Mouse (Mus musculus): Measurements from ENCODE around the gene Gemin2. TPM values are rescaled to one million over a fixed set of nuclear protein-coding genes. Genes with fewer than 3 reads are reported as not detected.
A peak's percentile ranks its signal among the peaks of the same experiment; 100 is the strongest.
"Not testable (repeated sequence)": the region's sequence is repeated elsewhere in the genome, so short reads cannot be mapped to it uniquely, and the experiment has no call there.

Gene Gemin2
- 1.8 TPM in 1 of 2 replicates, not detected in the other for polyA plus RNA-seq (2012; ENCODE audit: insufficient read depth, low replicate concordance)

DNA sequence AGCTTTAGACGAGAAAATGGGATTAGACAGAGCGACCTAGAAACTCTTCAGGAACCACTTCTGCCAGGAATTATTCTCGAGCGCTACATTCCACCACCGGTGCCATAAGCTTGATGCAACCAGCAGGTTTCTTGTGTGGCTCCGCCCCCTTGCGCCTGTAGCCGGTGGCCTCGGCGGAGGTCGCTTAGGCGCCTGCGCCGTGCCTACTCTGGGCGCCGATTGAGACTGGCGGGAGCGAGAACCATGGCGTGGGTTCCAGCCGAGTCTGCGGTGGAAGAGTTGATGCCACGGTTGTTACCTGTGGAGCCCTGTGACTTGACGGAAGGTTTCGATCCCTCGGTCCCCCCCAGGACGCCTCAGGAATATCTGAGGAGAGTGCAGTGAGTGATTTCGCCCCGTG lies at the start of gene Gemin2:
TSS of gene Gemin2 (plus strand) at position 160 of the 400 bp plus-strand sequence.
- H3K4me3 ChIP-seq (replicated peaks): peak within 1 kb of the TSS; percentile 100
- peaks cover 32% of the 10 kb centered on the region for H3K4me1 ChIP-seq
- H3K27me3 ChIP-seq (replicated peaks): no peaks in the 10 kb centered on the region
- no peaks in the 10 kb centered on the region for H3K9me3 ChIP-seq
- no peak for TF ChIP-seq GATA1 (IDR thresholded peaks at IDR 0.05; ENCODE audit: borderline replicate concordance, low read length)
- TF ChIP-seq FLI1 (IDR thresholded peaks at IDR 0.05; ENCODE audit: low read length): no peak
- peaks cover 43% of the 10 kb centered on the region for H3K36me3 ChIP-seq (replicated peaks; ENCODE audit: low read length)

DNA sequence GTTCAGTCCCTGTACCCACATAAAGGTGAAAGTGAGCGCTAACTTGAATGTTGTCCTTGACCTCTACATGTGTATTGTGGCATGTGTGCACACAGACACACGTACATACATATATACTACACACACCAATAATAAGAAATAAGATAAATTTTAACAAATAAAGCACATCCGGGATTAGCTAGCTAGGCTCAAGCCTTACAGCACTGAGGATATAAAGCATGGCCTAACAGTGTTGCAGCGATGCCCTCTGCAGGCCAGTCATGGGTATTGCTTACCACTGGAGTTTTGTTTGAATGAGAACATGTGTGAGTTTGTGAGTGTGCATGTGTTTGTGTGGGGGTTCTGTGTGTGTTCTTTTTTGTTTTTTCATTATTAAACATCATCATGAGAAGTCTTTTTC lies 48.6 kb upstream of the Gemin2 start:
- Histone ChIP-seq H3K27me3 (replicated peaks) (no peaks in the 10 kb centered on the region), H3K9me3 (no peaks in the 10 kb centered on the region), H3K36me3 (replicated peaks; ENCODE audit: low read length) (peaks cover 73% of the 10 kb centered on the region), H3K4me1 (peaks cover 53% of the 10 kb centered on the region), H3K4me3 (replicated peaks) (no peak overlapping the region)
- TF ChIP-seq FLI1 (IDR thresholded peaks at IDR 0.05; ENCODE audit: low read length): no peak
- TF ChIP-seq GATA1 (IDR thresholded peaks at IDR 0.05; ENCODE audit: borderline replicate concordance, low read length): no peak

DNA sequence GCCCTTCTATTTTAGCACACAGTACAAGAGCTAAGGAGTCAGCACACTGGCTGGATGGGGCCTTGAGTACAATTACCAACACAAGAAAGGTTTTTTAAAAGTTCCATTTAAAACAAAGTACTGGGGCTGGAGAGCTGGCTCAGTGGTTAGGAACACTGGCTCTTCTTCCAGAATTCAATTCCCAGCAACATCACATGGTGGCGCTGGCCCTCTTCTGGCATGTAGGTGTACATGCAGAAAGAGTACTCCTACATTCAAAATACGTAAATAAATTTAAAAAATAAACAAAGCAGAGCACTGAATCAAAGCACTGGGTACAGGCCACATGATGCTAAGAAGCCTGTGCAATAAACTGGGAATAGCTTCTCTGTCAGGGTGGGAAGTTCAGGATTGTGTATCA lies 36.2 kb upstream of the Gemin2 start:
- no peaks in the 10 kb centered on the region for H3K9me3 ChIP-seq
- peaks cover 16% of the 10 kb centered on the region for H3K4me1 ChIP-seq
- TF ChIP-seq GATA1 (IDR thresholded peaks at IDR 0.05; ENCODE audit: borderline replicate concordance, low read length): no peak
- no peak for TF ChIP-seq FLI1 (IDR thresholded peaks at IDR 0.05; ENCODE audit: low read length)
- H3K27me3 ChIP-seq (replicated peaks): no peaks in the 10 kb centered on the region
- no peak overlapping the region for H3K4me3 ChIP-seq (replicated peaks)
- peaks cover 75% of the 10 kb centered on the region for H3K36me3 ChIP-seq (replicated peaks; ENCODE audit: low read length)

DNA sequence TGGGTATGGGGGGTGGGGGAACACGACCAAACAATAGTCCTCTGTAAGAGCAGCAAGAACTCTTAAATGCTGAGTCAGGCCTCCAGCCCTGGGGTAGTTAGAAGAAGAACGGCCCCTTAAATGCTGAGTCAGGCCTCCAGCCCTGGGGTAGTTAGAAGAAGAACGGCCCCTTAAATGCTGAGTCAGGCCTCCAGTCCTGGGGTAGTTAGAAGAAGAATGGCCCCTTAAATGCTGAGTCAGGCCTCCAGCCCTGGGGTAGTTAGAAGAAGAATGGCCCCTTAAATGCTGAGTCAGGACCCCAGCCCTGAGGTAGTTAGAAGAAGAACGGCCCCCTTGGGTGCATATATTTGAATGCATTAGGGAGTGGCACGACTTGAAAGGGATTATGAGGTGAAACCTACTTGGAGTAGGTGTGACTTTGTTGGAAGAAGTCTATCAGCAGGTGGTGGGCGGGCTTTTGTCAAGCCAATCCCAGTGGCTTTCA lies 32.0 kb upstream of the Gemin2 start:
- not testable (repeated sequence) for H3K27me3 ChIP-seq (replicated peaks); H3K4me3 ChIP-seq (replicated peaks); H3K9me3 ChIP-seq
- peaks cover 17% of the 10 kb centered on the region for H3K4me1 ChIP-seq
- peaks cover 79% of the 10 kb centered on the region for H3K36me3 ChIP-seq (replicated peaks; ENCODE audit: low read length)

DNA sequence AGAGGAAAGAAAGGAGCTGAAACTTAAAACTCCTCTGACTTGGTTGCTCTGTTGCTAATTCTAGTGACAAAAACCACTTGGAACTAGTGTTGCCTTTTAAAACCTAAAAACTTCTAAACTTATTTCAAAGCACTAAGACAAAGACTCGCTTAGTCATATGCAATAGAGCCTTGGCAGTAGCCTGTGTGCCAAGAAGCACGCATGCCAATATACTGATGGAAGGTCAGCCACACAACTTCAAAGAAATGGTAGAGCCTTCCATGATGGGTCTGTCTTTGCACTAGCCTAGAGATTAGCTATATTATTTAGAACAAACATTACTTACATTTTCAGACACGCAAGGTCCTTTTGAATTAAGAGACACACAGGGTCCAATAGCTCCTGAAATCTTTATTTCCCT lies 27.4 kb upstream of the Gemin2 start:
- Histone ChIP-seq H3K36me3 (replicated peaks; ENCODE audit: low read length) (peaks cover 80% of the 10 kb centered on the region), H3K9me3 (no peaks in the 10 kb centered on the region), H3K4me3 (replicated peaks) (no peak overlapping the region), H3K4me1 (peaks cover 12% of the 10 kb centered on the region), H3K27me3 (replicated peaks) (no peaks in the 10 kb centered on the region)
- TF ChIP-seq FLI1 (IDR thresholded peaks at IDR 0.05; ENCODE audit: low read length) (no peak), GATA1 (IDR thresholded peaks at IDR 0.05; ENCODE audit: borderline replicate concordance, low read length) (no peak)

DNA sequence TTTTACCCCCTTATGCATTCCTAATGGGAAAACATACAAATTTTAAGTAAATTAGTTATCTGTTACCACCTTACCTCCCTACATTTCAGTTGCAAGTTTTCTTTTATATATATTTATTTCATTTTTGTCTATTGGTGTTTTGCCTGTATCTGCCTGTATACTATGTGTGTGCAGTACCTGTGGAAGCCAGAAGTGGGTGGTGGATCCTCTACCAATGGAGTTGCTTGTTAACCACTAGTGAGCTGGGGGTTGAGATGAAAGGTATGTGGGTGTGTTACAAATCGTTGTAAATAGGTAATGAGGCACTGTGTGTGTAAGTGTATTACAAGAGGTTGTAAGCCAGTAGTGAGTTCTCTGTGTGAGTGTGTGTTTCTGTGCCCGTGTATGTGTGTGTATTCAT lies 2.7 kb upstream of the Gemin2 start:
- no peaks in the 10 kb centered on the region for H3K9me3 ChIP-seq
- TF ChIP-seq FLI1 (IDR thresholded peaks at IDR 0.05; ENCODE audit: low read length): no peak
- no peak for TF ChIP-seq GATA1 (IDR thresholded peaks at IDR 0.05; ENCODE audit: borderline replicate concordance, low read length)
- no peaks in the 10 kb centered on the region for H3K27me3 ChIP-seq (replicated peaks)
- peak overlapping the region; percentile 71 for H3K4me3 ChIP-seq (replicated peaks)
- H3K4me1 ChIP-seq: peaks cover 32% of the 10 kb centered on the region
- H3K36me3 ChIP-seq (replicated peaks; ENCODE audit: low read length): peaks cover 39% of the 10 kb centered on the region

DNA sequence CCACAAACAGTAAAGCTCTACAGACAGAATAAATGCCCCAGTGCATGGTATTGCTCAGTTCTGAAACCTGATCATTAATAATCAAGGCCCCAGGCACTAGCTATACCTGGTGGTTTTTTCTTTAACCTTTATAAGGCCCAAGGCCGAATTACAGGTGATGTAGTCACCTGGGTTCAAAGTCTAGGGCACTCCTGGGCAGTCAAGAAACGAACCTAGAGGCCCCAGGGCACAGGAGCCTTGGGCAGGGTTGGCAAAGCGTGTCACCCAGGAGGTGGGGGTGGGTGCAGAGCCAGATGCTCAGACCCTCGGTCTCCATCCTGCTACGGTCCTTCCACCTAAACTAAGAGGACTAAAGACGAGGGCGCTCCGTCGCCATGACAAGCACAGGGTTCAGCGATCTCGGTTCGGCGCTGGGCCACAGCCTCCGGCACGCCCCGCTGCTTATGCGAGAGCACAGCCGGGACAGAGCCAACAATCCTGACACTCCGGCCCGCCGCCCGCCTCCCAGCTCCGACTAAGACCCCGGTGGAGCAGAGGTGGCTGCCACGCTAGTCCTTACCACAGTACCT lies 1.8 kb upstream of the Gemin2 start:
- H3K9me3 ChIP-seq: no peaks in the 10 kb centered on the region
- peak overlapping the region; percentile 100 for H3K4me3 ChIP-seq (replicated peaks)
- H3K27me3 ChIP-seq (replicated peaks): no peaks in the 10 kb centered on the region
- peaks cover 36% of the 10 kb centered on the region for H3K36me3 ChIP-seq (replicated peaks; ENCODE audit: low read length)
- TF ChIP-seq GATA1 (IDR thresholded peaks at IDR 0.05; ENCODE audit: borderline replicate concordance, low read length) (no peak), FLI1 (IDR thresholded peaks at IDR 0.05; ENCODE audit: low read length) (no peak)
- H3K4me1 ChIP-seq: peaks cover 32% of the 10 kb centered on the region

DNA sequence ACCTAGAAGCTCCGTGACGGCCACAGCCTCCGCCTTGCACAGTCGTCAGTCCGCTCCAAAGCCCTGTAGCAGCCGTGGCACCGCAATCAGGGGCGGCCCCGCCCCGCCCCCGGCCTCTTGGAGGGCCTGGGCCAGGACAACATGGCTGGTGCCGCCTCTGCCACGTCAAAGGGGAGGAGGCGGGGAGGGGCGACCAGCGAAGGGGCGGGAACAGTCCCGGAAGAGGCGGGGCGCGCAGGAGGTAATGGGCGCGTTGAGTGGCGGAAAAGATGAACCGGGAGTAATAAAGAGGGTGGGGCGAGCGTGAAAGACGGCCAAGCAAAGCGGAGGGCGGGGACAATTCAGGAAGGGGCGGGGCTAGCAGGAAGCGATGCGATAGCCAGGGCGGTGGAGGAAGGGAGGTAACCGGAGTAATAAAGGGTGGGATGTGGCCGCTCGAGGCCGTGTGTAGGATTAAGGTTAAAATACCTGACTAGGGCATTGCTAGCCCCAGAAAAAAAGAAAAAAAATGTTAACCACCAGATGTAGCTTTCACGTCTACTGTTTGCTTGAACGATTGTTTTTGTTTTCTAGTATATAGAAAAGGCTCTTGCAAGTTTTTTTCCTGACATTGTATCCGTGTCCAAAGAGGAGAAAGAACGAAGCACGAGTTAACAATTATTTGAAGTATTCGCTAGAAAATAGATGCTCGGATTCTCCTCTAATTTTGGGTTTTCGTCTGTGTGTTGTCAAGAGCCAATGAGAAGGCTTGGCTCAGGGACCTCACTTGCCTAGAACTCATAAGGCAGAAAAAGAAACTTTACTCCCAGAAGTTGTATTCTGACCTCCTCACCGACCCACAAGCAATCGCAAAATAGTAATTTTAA lies 1.1 kb upstream of the Gemin2 start, which contains the start of gene Sec23a:
TSS of gene Sec23a (minus strand) at position 174 of the 866 bp plus-strand sequence.
- H3K4me3 ChIP-seq (replicated peaks): peak within 1 kb of the TSS; percentile 100
- H3K9me3 ChIP-seq: no peaks in the 10 kb centered on the region
- peaks cover 32% of the 10 kb centered on the region for H3K4me1 ChIP-seq
- H3K27me3 ChIP-seq (replicated peaks): no peaks in the 10 kb centered on the region
- no peak for TF ChIP-seq FLI1 (IDR thresholded peaks at IDR 0.05; ENCODE audit: low read length)
- TF ChIP-seq GATA1 (IDR thresholded peaks at IDR 0.05; ENCODE audit: borderline replicate concordance, low read length): no peak
- H3K36me3 ChIP-seq (replicated peaks; ENCODE audit: low read length): peaks cover 36% of the 10 kb centered on the region

DNA sequence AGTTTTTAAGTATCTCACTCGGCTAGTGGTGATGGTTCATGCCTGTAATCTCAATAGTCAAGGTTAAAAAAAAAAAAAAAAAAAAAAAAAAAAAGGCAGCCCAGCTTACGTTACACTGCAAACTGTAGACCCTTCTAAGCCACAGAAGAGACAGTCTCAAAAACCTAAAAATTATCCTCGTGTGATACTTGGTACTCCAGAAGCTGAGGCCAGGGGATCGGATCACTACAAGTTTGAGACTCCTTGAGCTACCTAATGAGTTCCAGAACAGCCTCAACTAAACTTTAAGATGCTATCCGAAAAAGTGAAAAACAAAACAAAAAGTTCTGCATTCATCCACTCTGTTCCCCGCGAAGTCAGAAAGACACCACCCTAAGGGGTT lies 492 bp upstream of the Gemin2 start:
- Histone ChIP-seq H3K9me3 (no peaks in the 10 kb centered on the region), H3K4me1 (peaks cover 32% of the 10 kb centered on the region), H3K4me3 (replicated peaks) (peak overlapping the region; percentile 100), H3K27me3 (replicated peaks) (no peaks in the 10 kb centered on the region), H3K36me3 (replicated peaks; ENCODE audit: low read length) (peaks cover 40% of the 10 kb centered on the region)
- TF ChIP-seq FLI1 (IDR thresholded peaks at IDR 0.05; ENCODE audit: low read length) (no peak), GATA1 (IDR thresholded peaks at IDR 0.05; ENCODE audit: borderline replicate concordance, low read length) (no peak)

DNA sequence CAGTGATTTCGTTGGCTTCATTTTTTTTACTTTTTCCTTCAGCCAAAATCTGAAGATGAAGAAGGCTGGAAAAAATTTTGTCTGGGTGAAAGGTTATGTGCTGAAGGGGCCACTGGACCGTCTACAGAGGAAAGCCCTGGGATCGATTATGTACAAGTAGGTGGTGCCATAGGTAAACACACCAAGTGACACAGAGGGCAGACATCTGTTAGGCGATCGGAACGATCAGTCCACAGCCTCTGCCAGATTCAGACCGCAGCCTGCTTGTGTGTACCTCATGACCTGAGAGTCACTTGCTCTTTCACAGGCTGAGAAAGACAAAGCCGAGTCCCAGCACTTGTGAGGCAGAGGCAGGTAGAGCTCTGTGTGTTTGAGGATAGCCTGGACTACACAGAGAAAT lies 4.8 kb downstream of the Gemin2 start:
- Histone ChIP-seq H3K4me3 (replicated peaks) (no peak overlapping the region), H3K36me3 (replicated peaks; ENCODE audit: low read length) (peaks cover 66% of the 10 kb centered on the region), H3K4me1 (peaks cover 16% of the 10 kb centered on the region; the same call in 1 of the 2 replicates), H3K27me3 (replicated peaks) (no peaks in the 10 kb centered on the region), H3K9me3 (no peaks in the 10 kb centered on the region)
- no peak for TF ChIP-seq FLI1 (IDR thresholded peaks at IDR 0.05; ENCODE audit: low read length)
